Mouse (Mus musculus) spleen, adult 2 months (tissue): Measurements from ENCODE around the gene Hmgcll1.

Source experiments
- CTCF ChIP-seq: fragments of 200-500 bp; IDR thresholded peaks from 2 replicates; pipeline ENCODE4 v1.5.1; 2011; ENCODE audit warnings: mild to moderate bottlenecking, inconsistent platforms; ENCODE audit not compliant: insufficient read depth, insufficient read length, insufficient replicate concordance; ENCODE audit errors: extremely low read depth
- POLR2A ChIP-seq: fragments of 200-500 bp; IDR thresholded peaks from 2 replicates; pipeline ENCODE4 v1.6.1; 2011; ENCODE audit warnings: low read depth, low read length, inconsistent platforms

- no peak for TF ChIP-seq POLR2A
- no peak for TF ChIP-seq CTCF
Observed at GRCm38 (mm10) chr9:76145593-76145992, 130.9 kb downstream of the Hmgcll1 start.
